Mouse (Mus musculus) T-cell, adult 2 months (primary cell): ENCODE measurements around the gene Rfx6.

ENCODE experiments used
- DNase-seq: peaks from one replicate; pipeline ENCODE4 v3.0.0; 2022; ENCODE audit warnings: low spot score

Gene Rfx6

DNA sequence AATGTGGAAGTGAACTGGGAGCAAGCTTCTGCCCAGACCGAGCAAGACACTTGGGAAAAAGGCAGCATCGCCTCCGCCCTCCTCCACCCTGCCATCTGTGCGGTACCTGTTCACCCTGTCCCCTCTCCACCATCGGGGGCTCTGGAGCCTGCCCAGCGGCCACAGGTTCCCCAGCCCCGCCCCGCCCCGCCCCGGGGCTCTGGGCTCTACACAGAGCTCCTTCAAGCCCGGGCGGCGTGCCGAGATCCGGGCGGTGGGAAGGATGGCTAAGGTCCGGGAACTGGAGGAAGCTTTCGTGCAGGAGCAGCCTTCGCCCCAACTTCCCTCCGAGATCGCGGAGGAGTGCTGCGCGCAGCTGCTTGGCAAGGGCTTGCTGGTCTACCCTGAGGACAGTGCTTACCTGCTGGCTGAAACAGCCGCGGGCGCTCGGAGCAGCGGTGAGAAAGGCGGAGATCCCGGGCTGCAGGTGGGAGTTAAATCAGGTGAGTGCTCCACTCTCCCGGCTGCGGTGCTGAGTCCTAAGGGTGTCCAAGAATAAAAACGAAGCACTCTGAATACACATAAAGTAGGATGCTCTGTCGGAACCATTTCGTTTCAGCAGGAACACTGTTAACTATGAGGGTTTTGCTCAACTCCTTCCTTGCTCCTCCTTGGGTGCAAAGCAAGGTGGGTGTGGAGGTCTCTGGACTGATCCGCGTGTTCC is at the start of gene Rfx6:
Rfx6 (plus strand) TSS at position 209 of the 703 bp plus-strand sequence.
- no peak for DNase-seq

DNA sequence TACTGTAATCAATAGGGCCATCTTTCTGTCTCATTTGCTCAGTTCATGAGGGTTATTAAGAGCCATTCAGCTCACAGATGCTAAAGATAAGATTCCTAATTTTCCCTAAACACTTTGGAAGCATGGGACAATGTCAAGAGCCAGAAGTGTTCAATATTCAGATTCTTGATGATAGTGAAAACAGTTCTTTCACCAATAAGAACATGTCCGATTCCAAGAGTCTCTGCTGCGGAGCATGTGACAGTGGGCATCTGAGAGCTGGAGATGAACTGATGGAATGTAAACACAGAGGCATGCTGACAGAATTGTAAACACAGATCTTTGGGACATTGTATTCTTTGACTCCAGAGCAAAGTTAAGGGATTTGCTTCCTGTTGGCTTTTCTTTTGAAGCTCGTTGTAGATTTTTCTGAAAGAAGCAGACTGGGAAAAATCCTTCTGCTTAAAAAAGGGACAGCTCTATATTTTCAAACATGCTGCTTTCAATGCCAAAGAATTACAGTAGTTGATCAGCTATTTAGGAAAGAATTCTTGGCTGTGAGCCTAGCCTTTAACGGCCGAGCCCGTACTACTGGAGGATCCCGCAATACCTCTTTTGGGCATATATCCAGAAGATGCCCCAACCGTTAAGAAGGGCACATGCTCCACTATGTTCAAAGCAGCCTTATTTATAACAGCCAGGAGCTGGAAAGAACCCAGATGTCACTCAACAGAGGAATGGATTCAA is 46.0 kb upstream of the Rfx6 start, which contains the start of gene Gprc6a:
Gprc6a (minus strand) TSS at position 51 of the 726 bp plus-strand sequence.
- DNase-seq: no peak

DNA sequence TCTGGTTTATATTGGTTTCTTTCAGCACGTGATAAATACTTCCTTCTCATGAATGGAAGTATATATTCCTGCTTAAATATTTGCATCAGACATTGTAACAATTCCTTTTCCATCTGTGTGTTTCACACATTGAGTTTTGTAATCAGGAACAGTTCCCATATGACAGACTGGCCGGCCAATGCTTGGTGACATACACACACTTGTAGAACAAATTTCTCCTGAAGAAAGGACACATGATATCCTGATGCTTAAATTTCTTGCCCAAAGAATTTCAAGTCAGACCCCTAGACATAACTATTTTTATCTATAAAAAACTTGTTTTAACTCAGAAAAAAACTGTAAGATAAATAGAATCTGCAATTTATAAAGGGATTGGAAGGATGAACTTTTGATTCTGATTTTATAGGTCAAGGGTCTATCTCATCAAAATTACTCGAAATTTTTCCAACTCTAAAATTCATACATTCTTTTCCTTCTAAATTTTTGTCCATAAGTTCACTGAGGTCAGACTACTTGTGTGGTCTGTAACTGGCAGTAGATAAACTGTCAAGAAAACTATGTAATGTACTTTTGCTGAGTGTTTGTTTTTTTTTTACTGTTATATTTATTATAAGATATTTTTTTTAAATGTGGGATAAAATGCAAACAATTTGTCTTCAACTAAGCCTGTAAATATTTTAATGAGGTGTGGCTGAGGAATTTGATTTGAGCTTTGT is 27.9 kb upstream of the Rfx6 start:
- no peak for DNase-seq

DNA sequence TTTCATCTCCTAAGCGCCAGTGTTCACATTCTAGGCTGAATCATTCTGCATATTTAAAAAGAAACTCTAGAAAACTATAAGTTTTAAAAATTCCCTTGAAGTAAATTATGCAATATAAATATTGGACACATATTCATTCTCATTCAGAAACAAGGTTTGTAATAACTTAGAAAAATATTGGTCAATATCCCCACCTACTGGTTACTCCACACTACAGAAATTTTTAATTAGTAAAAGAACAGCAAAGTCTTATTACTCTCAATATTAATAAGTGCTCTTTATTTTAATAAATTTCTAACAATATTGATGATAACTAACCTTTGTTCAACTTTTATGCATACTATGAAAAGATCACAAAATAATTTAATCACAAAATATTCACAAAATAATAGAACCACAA is 20.2 kb upstream of the Rfx6 start:
- no peak for DNase-seq

DNA sequence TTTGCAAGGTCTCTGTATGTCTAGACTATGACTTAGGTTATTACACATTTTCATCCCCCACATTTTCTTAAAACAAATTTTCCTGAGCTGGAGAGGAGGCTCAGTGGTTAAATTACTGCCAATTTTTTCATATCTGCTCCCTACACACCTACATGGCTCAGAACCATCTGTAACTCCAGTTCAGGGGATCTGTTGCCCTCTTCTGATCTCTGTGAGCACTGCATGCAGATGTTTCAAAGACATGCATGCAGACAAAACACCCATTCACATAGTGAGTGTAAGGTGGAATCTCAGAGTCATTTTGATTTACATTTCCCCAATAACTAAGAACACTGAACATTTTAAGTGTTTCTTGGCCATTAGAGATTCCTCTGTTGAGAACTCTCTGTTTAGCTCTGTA is 8.2 kb upstream of the Rfx6 start:
- no peak for DNase-seq

DNA sequence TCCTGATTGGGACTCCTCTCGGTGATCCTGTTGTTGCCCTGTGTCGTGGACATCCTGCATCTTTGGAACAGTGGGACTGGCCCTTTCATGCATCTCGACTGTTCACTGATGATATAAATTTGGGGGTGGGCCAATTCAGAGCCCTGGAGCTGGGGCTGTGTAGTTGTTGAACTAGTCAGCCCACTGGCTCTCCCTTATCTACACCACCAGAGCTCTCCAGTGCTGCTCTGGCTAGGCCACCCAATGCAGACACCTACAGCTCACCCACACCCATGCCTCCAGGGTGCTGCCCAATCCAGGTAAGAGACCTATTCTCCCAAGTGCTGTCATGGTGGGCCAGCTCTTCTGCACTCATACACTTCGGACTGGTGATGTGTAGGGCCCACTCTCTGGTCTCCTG is 6.0 kb upstream of the Rfx6 start:
- no peak for DNase-seq

DNA sequence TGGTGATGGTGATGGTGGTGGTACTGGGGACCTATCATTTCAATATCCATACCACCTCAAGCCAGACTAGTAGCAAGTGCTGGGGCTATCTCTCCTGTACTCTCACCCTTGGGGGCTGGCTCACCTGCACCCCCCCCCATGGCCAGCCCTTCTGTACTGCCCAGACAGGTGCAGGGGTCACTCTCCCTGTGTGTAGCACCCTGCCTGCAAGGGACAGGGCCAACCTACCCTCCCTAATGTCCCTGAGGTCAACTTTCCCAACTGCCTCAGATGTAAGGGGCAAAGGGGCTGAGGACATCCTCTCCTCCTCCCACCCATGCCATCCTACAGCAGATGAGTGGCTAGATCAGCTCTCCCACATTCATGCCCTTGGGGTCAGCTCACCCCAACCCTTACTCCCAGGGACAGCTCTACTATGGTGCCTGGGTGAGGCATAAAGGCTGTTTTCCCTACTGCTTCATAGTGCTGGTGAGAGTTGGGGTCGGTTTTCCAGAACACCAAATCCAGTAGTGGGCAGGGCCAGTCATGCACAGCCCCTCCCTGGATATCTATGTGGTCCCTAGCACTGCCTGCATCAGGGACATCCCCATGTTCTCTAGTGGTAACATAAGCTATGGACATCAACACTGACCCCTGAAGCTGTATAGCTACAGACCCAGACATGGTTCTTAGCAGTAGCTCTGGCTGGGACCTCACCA is 5.3 kb upstream of the Rfx6 start:
- DNase-seq: no peak

DNA sequence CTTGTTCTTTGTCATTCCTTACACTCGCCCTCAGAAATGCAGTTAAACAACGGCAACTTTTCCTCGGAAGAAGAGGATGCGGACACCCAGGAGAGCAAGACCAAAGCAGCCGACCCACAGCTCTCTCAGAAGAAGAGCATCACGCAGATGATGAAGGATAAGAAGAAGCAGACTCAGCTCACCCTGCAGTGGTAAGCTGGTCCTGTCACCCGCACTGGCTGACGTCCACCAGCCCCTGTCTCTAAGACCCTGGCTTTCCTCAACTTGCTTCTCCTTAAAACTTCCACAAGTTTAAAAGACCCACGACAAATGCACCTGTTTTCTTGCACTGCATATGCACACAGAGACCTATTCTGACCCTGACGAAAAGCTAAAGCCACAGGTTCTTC is 689 bp downstream of the Rfx6 start:
- DNase-seq: no peak

DNA sequence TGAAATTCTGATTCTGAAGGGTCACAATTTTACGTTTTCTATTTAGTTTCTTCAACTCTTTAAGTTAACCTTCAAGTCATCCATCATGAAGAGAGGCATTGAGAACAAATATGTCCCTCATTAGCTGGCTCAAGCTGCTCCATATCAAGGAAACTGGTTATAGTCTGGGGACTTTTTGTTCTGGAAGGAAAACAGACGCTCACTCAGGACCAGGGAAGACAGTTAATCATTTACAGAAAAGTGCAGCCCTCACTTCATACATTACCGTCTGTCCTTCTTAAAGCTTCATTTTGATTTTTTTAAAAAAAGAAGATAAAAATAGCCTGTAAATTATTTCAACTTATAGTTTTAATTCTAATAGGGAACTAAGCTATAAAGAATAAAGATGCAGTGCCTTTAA is 43.3 kb downstream of the Rfx6 start:
- DNase-seq: no peak

DNA sequence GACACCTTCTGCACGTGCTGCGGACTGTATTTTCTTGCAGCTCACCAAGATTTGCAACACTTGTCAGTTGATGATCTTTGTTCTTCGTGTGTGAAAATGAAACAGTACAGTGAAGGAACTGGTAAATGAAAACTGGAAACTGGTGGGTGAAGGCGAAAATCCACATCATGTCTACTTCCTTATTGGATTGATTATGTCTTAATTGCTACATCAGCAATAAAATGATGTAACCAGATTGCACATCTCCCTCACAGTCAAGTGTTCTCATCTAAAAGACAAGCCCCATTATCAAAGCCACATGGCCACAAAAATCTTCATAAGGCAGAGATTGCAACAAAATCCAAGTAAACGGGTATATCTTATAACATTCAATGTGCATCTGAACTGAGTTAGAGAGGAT is 83.9 kb downstream of the Rfx6 start:
- DNase-seq: no peak

DNA sequence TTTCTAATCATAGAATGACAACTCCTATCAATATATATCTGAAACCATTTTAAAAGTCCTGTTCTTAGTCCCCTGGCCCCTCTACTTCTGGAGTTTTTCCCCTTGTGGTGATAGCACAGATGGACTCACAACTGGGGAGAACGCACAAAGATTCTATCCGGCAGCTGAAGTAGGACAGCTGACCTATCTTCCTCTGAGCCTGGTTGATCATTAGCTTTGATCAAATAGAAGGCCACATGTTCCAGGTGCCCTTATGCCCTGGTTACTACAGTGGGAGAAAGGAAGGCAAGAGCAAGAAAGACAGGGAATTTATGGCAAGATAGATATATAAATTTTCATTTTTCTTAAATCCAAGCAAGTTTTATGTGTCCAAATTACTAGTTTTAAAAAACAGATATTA is 85.7 kb downstream of the Rfx6 start:
- DNase-seq: no peak

DNA sequence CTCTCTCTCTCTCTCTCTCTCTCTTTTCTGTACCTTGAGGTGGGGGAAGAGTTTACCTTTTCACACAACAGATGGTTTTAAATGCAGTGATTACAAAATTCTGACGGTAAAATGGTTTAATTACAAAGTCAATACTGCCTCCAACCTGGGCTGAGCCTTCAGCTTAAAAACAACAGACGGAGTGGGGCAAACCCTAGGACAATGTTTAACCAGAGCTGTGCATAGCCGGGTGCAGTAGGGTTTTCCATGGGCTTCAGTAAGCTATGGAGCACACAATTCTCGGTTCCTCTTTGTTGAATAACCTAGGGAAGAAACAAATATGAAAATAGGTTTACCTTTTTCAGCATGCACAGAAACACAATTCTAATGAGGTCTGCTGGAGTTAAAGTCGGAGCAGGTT is 90.9 kb downstream of the Rfx6 start:
- DNase-seq: no peak

DNA sequence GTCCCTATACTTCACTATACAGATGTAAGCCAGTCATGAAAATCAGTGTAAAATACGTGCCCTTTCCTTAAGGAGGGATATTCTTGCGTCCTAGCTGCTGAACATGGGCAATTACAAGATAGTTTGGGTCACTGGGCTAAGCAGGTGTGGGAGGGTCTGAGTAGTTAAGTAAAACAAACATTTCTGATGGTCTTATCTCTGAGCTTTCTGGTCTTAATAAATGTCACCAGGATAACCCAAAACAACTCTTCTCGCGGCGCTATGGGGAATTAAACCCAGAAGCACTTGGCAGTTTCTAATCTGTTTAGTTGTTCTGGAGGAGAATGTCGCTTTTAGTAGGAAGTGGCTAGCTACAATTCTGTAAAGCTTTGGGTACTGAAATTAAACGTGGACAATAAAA is 91.7 kb downstream of the Rfx6 start:
- DNase-seq: no peak

DNA sequence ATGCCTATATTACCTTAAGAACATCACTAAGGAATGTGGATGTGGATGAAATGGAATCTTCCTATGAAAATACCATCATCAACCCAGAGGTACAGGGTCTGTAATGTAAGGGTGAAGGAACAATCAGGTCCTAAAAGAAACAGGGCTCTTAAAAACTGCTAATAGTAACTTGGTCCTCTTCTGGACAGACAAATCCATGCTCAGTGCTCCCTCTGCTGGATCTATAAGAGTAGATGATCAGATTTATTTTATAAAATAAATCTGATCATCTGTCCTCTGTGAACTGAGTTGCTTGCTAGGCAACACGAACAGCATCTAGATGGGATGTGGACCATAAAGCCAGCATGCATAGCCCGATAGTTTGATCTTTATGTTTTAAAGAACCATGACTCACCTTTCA is 102.1 kb downstream of the Rfx6 start:
- DNase-seq: no peak
